Mouse (Mus musculus) hindbrain, embryonic 14.5 days (tissue): ENCODE data around the gene Stxbp5. TPM values are rescaled to one million over a fixed set of nuclear protein-coding genes. Genes with fewer than 3 reads are reported as not detected.

Source experiments
- ATAC-seq: fragments of 200-750 bp; cut with Nextera tagmentation; 2 replicates; pipeline ENCODE4 v1.8.0; 2017; ENCODE audit warnings: moderate number of reproducible peaks, mild to moderate bottlenecking, moderate TSS enrichment, moderate library complexity; ENCODE audit not compliant: low FRiP score
- DNase-seq: peaks from one replicate; pipeline ENCODE4 v3.0.0-alpha.2; 2015; ENCODE audit warnings: low spot score
- H3K27ac ChIP-seq: fragments of 300-500 bp; sonication (generic); 2 replicates; pipeline ENCODE4 v1.5.1; 2014; ENCODE audit warnings: mild to moderate bottlenecking, moderate library complexity
- H3K27me3 ChIP-seq: fragments of 300-500 bp; sonication (generic); 2 replicates; pipeline ENCODE4 v1.6.1; 2014; ENCODE audit warnings: mild to moderate bottlenecking, low read length, mixed read lengths; ENCODE audit not compliant: control insufficient read depth, insufficient read depth
- H3K36me3 ChIP-seq: fragments of 300-500 bp; sonication (generic); replicated peaks from 2 replicates; pipeline ENCODE4 v1.6.1; 2014; ENCODE audit not compliant: control insufficient read depth, insufficient read depth
- H3K4me1 ChIP-seq: fragments of 300-500 bp; sonication (generic); replicated peaks from 2 replicates; pipeline ENCODE4 v1.6.1; 2014; ENCODE audit warnings: antibody characterized with exemption, low read length, mixed read lengths; ENCODE audit not compliant: control insufficient read depth, insufficient read depth
- H3K4me2 ChIP-seq: fragments of 300-500 bp; sonication (generic); replicated peaks from 2 replicates; pipeline ENCODE4 v1.6.1; 2014; ENCODE audit warnings: mild to moderate bottlenecking, moderate library complexity
- H3K4me3 ChIP-seq: fragments of 300-500 bp; sonication (generic); replicated peaks from 2 replicates; pipeline ENCODE4 v1.5.1; 2014; ENCODE audit warnings: mild to moderate bottlenecking, low read length
- H3K9ac ChIP-seq: fragments of 300-500 bp; sonication (generic); 2 replicates; pipeline ENCODE4 v1.6.1; 2014
- H3K9me3 ChIP-seq: fragments of 300-500 bp; sonication (generic); 2 replicates; pipeline ENCODE4 v1.6.1; 2016; ENCODE audit warnings: low read length; ENCODE audit not compliant: control insufficient read depth
- WGBS: fragments of 180-500 bp; shearing (Covaris S2); extraction: QIAGEN DNeasy Blood & Tissue Kit; methylation state at CpG from one replicate; pipeline ENCODE4 v1.1.7; 2014; 5-methylcytosine and 5-hydroxymethylcytosine counted together
- polyA plus RNA-seq: library from polyadenylated mRNA; unstranded; fragments of >200 nt; fragmentation: Nextera tagmentation; extraction: Ambion mirVana; gene quantifications from 2 replicates; pipeline ENCODE4 v1.2.1, GENCODE M21; 2014

Gene Stxbp5
- polyA plus RNA-seq, 1 experiment from 2014 or later, result 14.3 TPM

DNA sequence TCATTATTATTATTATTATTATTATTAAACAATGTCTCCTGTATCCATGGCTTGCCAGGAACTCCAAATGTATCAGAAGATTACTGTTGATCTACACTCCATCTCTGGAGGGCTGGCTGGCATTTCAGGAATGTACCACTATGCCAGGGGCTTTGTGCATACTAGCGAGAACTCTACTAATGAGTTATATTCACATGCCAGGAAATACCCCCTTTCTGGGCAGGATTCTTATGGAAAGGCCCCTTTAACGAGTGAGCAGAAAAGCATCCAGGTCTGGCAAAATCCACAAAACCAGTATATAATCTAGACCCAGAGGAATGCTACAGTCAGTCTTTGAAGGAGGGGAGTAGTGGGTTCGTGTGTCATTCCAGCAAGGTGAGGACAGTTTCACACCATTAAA, 167.0 kb downstream of the Stxbp5 start:
- DNase-seq, result no peak
- H3K36me3 ChIP-seq, result no peaks in the 10 kb centered on the region
- no peak overlapping the region for H3K4me3 ChIP-seq
- no peak for ATAC-seq
- no peak overlapping the region for H3K27ac ChIP-seq
- no peaks in the 10 kb centered on the region for H3K4me1 ChIP-seq
- H3K9me3 ChIP-seq, result no peaks in the 10 kb centered on the region
- no peak overlapping the region for H3K4me2 ChIP-seq
- no peak overlapping the region for H3K9ac ChIP-seq
- H3K27me3 ChIP-seq, result no peaks in the 10 kb centered on the region
- WGBS, result 69% methylated on average over 3 of the region's 3 CpGs

DNA sequence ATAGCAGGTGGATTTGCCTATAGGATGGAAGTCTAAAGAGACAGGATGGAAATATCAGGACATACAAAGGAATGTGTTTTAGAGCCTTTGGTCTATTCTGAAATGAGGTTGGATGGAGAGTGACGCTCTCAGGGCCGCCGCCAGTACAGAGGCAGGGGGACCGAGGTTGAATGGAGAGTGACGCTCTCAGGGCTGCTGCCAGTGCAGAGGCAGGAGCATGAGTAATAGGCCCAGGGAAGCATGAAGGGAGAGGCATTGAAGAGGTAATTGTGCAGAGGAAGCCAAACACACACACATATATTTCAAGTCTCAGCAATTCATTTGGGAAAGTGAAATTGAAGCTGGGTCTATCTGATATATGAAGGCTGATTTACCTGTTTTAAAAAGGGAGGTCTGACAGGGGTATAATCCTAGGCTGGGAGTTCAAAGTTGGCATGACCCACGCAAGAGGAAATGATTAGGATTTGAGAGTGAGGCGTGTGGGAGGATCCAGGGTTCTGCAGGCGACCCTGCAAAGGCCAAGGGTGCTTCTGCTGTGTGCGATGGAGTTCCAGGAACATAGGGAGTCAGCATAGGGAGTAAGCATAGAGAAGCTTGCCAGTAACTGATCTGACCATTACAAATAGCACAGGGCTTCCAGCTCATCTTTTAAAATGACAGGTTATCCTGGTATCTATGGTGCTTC, 168.7 kb downstream of the Stxbp5 start:
- DNase-seq, result no peak

DNA sequence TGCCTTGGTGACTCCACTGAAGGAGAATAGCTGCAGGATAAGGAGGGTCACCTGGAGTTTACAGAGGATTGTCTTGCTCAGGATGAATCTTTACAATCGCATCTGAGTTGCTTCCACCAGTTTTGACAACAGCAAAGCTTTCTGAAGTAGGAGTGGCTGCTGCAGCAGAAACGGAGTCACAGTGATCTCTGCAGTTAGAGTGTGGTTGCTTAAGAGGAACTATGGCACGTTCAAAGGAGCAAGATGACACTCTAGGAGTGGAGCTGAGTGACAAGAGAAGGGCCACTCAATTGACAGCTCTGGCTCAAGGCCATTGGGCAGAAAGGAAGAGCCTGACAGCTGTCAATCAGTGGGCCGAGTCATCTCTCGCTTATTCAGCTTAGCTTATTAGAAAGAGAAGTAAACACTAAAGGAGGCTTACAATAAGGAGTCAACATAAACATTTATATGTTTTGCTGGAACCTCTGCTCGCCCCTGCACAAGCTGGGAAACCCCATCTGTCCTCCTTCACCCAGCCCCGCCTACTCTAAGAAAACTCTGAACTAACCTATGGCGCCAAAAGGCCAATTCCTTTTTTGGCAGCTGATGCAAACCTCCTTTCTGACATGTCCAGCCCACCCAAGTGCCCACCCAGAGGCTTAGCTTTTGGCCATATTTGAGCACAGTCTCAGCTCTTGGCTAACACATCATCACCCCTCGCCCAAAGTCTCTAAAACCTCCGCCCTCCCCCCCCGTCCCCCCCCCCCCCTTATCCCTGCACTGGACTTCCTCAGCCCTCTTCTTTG, 178.2 kb downstream of the Stxbp5 start:
- no peak for ATAC-seq

More for the DNA sequence above, 168.7 kb downstream of the Stxbp5 start:
- Histone ChIP-seq H3K27me3 (no peaks in the 10 kb centered on the region), H3K9me3 (no peaks in the 10 kb centered on the region), H3K4me2 (no peak overlapping the region), H3K27ac (no peak overlapping the region), H3K36me3 (no peaks in the 10 kb centered on the region), H3K4me3 (no peak overlapping the region), H3K9ac (no peak overlapping the region), H3K4me1 (no peaks in the 10 kb centered on the region)
- 70% methylated on average over 9 of the region's 9 CpGs for WGBS
- no peak for ATAC-seq

DNA sequence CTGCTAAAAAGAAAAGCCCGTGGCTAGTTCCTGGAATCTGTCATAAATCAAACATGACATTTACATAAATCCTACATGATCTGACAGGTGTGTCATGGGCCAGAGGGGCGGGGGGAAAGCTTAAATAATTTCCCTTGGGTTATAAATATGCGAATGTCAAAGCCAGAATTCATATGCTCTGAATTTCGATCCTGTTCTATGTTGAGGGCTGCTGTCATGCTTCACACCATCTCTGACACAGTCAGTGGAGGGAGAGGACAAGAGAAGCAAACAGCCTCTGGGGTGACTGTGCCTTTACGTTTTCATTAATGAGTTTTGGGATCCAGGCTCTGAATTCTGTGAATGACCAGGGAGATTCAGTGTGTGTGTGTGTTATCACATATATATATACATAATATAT, 180.9 kb downstream of the Stxbp5 start:
- 47% methylated on average over 5 of the region's 5 CpGs for WGBS

More for the DNA sequence above, 178.2 kb downstream of the Stxbp5 start:
- 86% methylated on average over 10 of the region's 11 CpGs for WGBS
- no peaks in the 10 kb centered on the region for H3K9me3 ChIP-seq
- no peak overlapping the region for H3K4me2 ChIP-seq
- H3K9ac ChIP-seq, result no peak overlapping the region
- no peaks in the 10 kb centered on the region for H3K4me1 ChIP-seq
- H3K27ac ChIP-seq, result no peak overlapping the region
- DNase-seq, result no peak
- no peaks in the 10 kb centered on the region for H3K27me3 ChIP-seq
- no peak overlapping the region for H3K4me3 ChIP-seq
- H3K36me3 ChIP-seq, result no peaks in the 10 kb centered on the region

DNA sequence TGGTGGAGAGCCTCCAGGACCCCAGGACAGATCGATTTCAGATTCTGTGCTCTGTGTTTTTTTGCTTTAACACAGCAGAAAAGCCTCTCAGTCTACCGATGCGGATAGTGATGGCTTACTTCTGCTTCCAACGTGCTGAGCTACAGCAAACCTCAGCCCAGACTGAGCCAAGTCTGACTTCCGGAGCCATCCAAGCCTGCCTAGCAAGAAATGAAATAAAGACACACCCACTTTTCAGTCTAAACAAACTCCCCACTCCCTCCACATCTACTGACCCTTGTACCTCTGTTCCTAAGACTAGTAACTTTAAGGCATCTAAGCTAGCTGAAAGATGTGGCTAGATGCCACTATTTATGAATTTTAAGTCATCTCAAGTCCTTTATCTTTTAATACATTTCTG, 182.8 kb downstream of the Stxbp5 start:
- no peaks in the 10 kb centered on the region for H3K27me3 ChIP-seq
- H3K36me3 ChIP-seq, result no peaks in the 10 kb centered on the region
- no peak for DNase-seq
- no peaks in the 10 kb centered on the region for H3K4me1 ChIP-seq
- no peak for ATAC-seq
- H3K9me3 ChIP-seq, result no peaks in the 10 kb centered on the region
- H3K4me2 ChIP-seq, result no peak overlapping the region
- no peak overlapping the region for H3K9ac ChIP-seq
- H3K4me3 ChIP-seq, result no peak overlapping the region
- 82% methylated on average over 5 of the region's 5 CpGs for WGBS
- no peak overlapping the region for H3K27ac ChIP-seq

More for the DNA sequence above, 180.9 kb downstream of the Stxbp5 start:
- Histone ChIP-seq H3K4me3 (no peak overlapping the region), H3K4me2 (no peak overlapping the region), H3K27ac (no peak overlapping the region), H3K36me3 (no peaks in the 10 kb centered on the region), H3K4me1 (no peaks in the 10 kb centered on the region), H3K27me3 (no peaks in the 10 kb centered on the region), H3K9ac (no peak overlapping the region), H3K9me3 (no peaks in the 10 kb centered on the region)
- DNase-seq (no peak), ATAC-seq (peak; percentile 55; the same call in 1 of the 2 replicates)

Other genes starting within 250 kb of the Stxbp5 start
- 5.8 and 6.6 TPM in 2 replicates for gene Samd5, start 225.9 kb downstream of the Stxbp5 start, polyA plus RNA-seq